Mouse (Mus musculus): ENCODE measurements around the gene Oard1. TPM values are rescaled to one million over a fixed set of nuclear protein-coding genes. Genes with fewer than 3 reads are reported as not detected.

The Oard1 gene
- total RNA-seq, 2 experiments from 2014 or later = 17.3 to 21.3 TPM

DNA sequence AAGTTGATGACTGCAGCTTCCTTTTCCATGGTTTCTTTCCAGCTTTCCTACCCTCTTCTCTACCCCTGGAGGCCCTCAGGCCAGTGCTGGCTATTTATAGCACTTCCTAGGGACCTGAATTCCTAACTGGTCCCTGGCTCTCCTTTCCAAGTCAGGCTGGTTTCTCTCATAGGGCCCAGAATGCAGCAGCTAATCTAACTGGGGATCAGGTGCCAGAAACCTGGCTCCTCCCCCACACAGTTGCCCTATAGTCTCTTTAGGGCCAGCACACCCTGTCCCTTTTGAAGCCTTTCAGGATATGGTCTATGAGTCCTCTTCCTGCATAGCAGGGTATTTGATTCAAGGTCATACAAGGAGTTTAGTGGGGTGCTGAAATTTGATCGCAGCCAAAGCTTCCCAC is 26.7 kb downstream of the Oard1 start:
- DNase-seq = peak; percentile 61 to 74

DNA sequence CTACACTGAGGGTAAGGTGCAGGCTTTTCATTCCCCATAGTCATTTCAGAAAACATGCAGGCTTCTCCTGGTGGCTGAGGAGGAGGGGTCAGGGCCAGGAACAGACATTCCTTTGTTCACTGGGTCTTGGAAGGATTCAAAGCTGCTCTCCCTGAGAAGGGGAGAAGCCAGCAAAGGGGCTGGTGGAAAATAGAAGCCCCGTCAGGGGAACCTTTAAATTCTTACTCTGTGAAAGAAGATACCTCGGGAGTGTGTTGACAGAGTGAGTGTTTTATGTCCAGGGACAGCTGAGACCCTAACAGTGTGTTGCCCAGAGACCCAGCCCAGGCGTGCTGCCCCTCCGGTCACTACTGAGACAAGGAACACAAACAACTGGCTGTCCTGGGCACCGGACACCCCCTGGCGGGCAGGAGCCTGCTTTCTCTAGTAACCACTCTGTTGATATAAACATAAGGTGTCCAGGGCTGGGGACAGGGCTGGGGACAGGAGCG is 27.7 kb downstream of the Oard1 start:
- peak; percentile 41 to 61 for DNase-seq

DNA sequence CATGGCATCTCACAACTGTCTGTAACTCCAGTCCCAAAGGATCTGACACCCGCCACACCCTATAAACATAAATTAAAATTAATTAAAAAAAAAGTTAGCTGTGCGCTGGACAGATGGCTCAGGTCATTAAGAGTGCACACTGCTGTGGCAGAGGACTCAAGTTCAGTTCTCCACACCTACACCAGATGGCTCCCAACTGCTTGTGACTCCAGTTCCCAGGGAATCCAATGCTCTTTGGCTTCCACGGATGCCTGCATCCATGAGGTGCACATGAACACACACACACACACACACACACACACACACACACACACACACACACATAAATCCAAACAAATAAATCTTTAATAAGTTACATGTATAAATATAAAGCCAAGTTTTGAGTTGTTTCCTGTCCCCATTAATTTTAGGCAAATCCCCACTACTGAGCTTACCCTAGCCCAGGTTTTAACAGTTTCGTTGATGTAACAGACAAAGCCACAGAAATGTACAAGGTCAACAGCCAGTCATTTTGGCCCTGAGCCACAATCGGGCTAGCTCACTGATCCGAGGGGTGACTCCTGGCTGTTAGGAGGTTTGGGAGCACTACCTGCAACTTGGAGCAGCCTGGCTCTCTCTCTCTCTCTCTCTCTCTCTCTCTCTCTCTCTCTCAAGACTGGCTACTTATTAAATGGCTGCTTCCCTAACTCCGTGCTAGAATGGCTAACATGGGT is 33.1 kb downstream of the Oard1 start:
- no peak for DNase-seq

DNA sequence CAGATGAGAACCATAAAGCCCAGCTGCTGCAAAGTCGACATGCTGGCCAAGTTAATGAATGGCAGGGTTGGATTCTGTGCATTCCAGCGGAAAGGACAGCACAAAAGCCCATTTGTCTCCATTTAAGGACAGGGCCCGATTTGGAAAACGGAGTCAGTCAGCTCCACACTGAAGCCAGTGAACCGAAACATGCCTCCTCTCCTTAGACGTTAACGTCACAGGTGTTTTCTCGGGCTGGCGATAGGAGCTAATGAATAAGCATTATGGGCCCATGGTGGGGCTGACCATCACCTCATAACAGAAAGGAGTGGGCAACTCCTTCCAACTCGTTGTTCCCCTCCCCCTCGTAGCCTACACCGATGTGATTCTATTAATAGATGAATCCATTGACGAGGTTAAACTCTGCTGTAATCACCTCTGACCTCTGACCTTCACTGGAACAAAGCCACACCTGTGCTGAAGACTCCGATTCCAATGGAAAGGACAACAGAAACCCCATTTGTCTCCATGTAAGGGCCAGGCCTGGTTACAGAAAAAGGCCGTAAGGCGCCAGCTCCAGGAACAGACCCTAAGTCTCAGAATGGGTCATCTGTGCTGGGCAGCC is 33.8 kb downstream of the Oard1 start:
- no peak for DNase-seq

DNA sequence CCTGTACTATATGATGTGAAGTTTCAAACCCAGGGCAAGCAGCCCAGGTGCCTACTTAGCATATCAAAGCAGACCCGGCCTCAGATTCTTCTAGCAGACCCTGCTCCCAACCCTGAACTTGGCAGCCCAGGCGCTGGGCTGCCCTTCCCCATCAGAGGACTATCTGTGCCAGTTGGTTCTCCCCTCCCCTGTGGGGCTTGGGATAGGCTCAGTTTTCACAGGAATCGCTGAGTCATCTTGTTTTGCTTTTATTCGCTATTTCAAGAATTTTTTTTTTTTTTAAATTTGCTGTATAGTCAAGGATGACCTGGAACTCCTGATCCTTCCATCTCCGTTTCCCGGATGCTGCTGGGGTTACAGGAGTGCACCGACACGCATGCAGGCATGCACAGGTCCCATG is 37.9 kb downstream of the Oard1 start:
- no peak for DNase-seq

DNA sequence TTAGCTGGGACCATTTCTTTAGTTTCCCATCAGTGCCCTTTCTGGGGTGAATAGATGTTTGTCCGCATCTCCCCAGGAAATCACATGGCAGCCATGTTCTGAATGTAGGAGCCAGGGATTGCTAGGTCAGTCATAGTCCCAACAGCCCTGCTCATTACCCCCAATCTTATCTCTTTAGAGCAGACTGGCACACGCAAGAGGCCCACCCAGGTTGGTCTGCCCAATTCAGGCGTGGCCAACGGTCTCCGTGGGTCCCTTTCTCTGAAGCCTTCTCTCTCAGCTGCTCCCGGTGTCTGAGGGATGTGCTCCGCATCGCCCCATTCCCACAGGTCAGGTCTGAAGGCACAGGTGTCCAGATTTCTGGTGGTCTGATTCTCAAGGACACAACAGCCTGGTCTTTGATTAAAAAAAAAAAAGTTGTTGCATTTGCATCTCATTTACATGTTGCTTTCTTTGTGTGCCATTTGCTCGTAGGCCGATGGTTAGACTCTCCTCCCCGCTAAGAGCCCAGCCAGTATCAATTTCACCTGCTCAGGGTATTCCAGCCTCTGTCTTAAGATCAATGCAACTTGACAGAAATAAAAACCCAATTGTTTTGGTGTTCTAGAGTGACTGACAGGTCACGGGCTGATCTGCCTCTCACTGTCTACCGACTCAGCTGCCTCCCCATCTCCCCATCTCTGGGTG is 41.0 kb downstream of the Oard1 start:
- DNase-seq = no peak

DNA sequence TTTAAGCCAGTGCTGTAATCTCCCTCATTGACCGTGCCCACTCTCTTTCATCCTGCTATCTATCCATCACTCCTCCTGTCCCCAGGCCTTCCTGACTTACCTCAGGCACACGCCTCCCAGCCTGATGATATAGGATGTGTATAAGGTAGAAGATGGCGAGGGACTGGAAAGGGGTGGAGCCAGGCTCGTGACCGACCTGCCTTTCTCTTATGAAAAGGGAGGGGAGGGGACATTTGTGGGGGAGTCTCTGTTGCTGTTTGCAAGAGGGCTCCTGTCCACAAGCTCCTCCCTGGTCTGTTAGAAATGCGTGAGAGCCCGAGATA is 41.5 kb downstream of the Oard1 start, which contains the start of gene Tspo2:
Tspo2 (minus strand) TSS at position 170 of the 323 bp plus-strand sequence.
- DNase-seq = no peak

DNA sequence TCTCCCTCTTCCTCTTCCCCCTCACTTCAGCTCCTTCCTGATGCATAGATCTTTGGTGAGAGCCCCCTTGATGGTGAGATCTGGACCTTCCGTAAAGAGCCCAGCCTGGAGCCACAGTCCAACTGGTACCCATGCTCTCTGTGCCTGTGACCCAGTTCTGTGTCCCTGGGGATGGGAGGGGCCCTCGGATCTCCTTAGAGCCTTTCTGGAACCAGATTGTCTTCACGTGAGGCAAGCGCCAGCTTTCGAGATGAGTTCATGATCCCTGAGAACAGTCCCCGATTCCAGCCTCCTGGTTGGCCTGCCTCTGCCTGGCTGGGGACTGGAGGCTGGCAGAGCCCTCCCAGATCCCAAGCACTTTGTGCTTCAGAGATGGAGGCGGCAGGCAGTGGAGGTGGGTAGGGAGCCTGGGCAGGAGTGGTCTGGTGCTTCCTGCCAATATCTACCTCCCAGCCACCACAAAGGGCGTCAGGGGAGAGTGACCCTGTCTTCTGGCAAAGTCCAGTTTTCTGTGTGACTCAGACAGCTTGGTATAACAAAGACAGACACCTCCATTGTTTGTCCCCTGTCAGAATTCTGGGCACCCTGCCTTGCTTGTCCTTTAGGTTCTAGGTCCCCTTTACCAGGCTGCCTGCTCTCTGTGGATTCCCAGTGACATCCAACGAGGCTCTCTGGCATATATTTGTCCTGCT is 42.1 kb downstream of the Oard1 start:
- DNase-seq = peak in 1 of 2 experiments; percentile 20

DNA sequence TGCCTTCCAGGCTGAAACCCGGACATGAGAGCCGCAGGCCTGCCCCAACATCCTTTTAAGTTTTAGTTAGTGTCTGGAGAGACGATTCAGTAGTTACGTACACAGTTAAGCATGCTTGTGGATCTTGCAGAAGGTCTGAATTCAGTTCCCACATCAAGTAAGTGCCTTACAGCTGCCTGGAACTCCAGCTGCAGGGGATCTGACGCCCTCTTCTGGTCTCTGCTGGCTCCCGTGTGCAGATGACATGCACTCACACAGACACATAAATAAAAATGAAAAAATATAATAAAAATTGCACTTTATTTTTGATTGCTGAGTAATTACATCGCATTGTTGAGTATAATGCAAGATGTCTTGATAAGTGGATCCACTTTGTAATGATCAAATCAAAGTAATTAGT is 43.7 kb downstream of the Oard1 start:
- no peak for DNase-seq

DNA sequence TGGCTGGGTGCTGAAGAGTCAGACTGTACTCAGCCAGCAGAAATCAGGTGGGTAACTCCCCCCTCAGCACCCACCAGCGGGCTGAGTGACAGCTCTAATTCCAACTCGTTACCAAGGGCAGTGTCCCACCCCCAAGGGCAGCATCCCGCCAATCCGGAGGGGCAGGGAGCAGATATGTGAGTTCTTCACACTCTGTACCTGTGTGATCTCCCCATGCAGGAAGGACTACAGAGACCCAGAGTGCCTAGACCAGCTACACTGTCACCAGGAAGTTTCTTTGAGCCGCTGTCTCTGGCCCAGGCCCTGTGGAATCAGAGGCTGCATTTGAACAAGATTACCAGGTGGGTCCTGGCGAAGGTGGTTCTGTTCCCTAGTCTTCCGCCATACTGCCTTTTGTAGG is 44.4 kb downstream of the Oard1 start:
- DNase-seq = no peak

DNA sequence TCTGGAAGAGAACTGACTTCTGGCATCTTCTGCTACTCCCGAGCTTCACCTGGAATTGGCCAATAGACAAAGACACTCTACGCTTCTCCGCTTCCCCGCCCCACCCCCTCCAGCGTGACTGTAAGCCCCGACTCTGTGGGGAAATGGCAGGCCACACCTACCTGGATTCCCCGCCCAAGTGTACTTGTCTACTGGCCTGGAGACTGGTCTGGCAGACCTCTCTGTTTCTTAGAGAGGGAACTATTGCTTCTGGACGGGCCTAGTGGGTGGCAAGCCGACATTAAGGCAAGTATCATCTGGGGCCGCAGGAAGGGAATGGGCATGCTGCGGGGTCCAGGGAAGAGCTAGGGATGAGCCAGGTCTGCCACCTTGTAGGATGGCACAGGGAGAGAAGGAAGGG is 44.9 kb downstream of the Oard1 start, which contains the start of gene Unc5cl:
Unc5cl (plus strand) TSS at position 214 of the 400 bp plus-strand sequence.
- DNase-seq = no peak

DNA sequence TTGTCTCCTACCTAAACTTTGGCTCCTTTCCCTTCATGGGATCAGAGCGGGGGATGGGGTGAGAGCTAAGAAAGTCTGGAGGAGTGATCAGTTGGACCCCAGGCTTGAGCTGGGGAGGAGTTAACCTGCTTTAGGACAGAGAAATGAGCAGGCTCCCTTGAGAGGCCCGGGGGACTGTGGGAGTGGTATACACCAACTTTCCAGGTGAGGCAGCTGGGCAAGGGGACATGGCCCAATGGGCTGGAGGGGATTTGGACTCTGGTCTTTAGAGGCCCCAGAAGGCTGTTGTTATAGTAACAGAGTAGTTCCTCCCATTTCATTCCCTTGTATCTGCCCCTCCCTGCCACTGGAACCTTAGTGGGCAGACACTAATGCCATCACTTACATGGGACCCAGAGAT is 46.1 kb downstream of the Oard1 start:
- DNase-seq = no peak

DNA sequence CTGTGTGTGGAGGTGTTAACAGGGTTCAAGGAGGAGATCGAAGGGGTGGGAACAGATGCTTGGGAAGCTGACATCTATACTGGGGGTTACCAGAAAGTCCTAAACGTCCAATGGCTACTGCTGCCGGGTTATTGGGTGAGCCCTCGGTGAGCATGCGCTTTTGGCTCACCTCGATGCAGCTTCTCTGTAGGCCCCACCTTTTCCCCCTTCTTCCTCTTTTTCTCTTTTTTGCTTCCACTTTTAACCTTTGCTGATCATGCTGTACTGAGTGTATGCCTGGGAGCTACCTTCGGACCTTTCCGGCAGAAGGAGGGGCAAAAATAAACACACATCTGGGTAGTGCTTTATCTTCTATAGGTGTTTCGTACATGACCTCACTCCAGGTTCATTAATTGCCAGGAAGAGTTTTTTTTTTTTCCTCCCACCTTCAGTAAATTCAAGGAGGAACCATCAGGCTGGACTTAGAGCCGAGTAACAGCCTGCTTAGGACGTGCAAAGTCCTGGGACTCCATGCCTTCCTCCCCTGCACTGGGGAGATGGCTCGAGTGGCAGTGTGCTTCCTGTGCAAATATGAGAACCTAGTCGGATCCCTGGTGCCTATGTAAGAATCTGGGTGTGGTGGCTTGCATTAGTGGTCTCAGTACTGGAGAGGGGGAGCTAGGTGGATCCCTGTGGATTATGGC is 48.3 kb downstream of the Oard1 start:
- no peak for DNase-seq

DNA sequence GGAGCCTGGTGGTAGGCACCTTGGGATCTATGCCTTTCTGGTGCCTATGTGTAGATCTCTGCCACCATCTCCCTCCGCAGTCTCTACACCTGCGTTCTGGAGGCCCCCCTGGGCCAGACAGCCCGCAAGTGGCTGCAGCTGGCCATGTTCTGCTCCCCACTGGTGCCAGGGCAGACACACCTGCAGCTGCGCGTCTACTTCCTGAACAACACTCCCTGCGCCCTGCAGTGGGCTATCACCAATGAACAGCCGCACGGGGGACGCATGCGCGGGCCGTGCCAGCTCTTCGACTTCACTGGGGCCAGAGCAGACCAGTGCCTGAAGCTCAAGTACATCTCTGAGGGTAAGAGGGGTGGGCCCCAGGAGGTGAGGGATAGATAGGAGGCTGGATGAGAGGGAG is 52.3 kb downstream of the Oard1 start:
- no peak for DNase-seq

DNA sequence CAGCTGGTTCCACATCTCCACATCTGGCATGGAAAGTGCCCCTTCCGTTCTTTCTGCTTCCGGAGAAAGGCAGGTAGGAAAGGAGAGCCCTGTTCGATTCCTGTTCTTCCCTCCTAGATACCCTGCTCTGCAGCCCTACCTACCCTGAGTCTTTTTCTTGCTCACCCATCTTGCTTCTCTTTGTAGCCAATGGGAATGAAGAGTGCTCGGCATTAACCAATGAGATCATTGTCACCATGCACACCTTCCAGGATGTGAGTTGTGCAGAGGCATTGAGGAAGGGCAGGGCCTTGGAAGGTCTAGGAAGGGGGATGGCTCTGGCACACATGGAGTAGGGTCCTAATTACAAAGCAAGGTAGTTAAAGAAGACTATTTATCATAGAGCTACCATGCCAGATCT is 53.6 kb downstream of the Oard1 start:
- DNase-seq = no peak

Other genes starting within 250 kb of the Oard1 start
- not detected for gene A530064D06Rik, start 242.7 kb upstream of the Oard1 start, total RNA-seq (2021)
- under 1 TPM in 1 of 2 experiments, not detected in 1; 0.13 TPM for gene Trem1, start 177.2 kb upstream of the Oard1 start, total RNA-seq (2021)
- gene Trem3, start 162.2 kb upstream of the Oard1 start, total RNA-seq (2021) = not detected
- gene Treml4, start 145.7 kb upstream of the Oard1 start, total RNA-seq (2021) = under 1 TPM in 1 of 2 experiments, not detected in 1; 0.33 TPM
- 1 to 10 TPM in 1 of 2 experiments, under 1 TPM in 1; 0.65 to 1.1 TPM for gene Treml2, start 110.5 kb upstream of the Oard1 start, total RNA-seq (2021)
- under 1 TPM; 0.18 to 0.20 TPM for gene B430306N03Rik, start 93.9 kb upstream of the Oard1 start, total RNA-seq (2021)
- gene Trem2, start 63.6 kb upstream of the Oard1 start, total RNA-seq (2021) = 1 to 10 TPM; 1.6 to 2.2 TPM
- under 1 TPM; 0.27 to 0.54 TPM for gene Treml1, start 50.1 kb upstream of the Oard1 start, total RNA-seq (2021)
- gene Nfya, start 108 bp upstream of the Oard1 start, total RNA-seq (2021) = 10 to 100 TPM; 18.8 to 21.7 TPM
- gene Apobec2, start 22.9 kb downstream of the Oard1 start, total RNA-seq (2021) = 100 to 1,000 TPM; 211 to 226 TPM
- under 1 TPM; 0.55 to 0.62 TPM for gene Tspo2, start 41.5 kb downstream of the Oard1 start, total RNA-seq (2021)
- gene Unc5cl, start 44.9 kb downstream of the Oard1 start, total RNA-seq (2021) = under 1 TPM in 1 of 2 experiments, not detected in 1; 0.36 TPM